Mouse (Mus musculus) megakaryocyte, embryonic 14.5 days (primary cell): ENCODE measurements around the gene Ephx1. TPM values are rescaled to one million over a fixed set of nuclear protein-coding genes. Genes with fewer than 3 reads are reported as not detected.
A peak's percentile ranks its signal among the peaks of the same experiment; 100 is the strongest.

Experiments used
- H3K27me3 ChIP-seq: replicated peaks from 2 replicates; pipeline ENCODE3; 2012; ENCODE audit warnings: inconsistent platforms
- H3K36me3 ChIP-seq: replicated peaks from 2 replicates; pipeline ENCODE3; 2012; ENCODE audit warnings: low read length, inconsistent platforms, mixed read lengths
- H3K4me1 ChIP-seq: 2 replicates; pipeline ENCODE4 v1.6.1; 2012; ENCODE audit warnings: inconsistent platforms
- H3K4me3 ChIP-seq: replicated peaks from 2 replicates; pipeline ENCODE3; 2012; ENCODE audit warnings: moderate library complexity, mild to moderate bottlenecking, inconsistent platforms
- H3K9me3 ChIP-seq: 2 replicates; pipeline ENCODE4 v1.6.1; 2012; ENCODE audit warnings: inconsistent platforms
- FLI1 ChIP-seq: IDR thresholded peaks from 2 replicates; pipeline ENCODE4 v1.6.1; 2012; ENCODE audit warnings: low read length, inconsistent platforms, mixed read lengths
- GATA1 ChIP-seq: IDR thresholded peaks from 3 replicates; pipeline ENCODE4 v1.6.1; 2012; ENCODE audit warnings: mixed read lengths, low read length, inconsistent platforms, borderline replicate concordance
- polyA plus RNA-seq: library from polyadenylated mRNA; stranded (reverse); fragments of >175 nt; gene quantifications from 2 replicates; pipeline ENCODE4 v1.2.3, GENCODE M21; 2012; ENCODE audit warnings: low replicate concordance; ENCODE audit not compliant: insufficient read depth

The Ephx1 gene
- polyA plus RNA-seq = not detected in 2 replicates

GRCm38 (mm10) chr1:181020756-181021487 lies at the start of gene Ephx1:
Gene Ephx1 (minus strand): TSS chr1:181020904.
- no peak for TF ChIP-seq GATA1
- no peak for TF ChIP-seq FLI1
- Histone ChIP-seq H3K27me3 (peaks cover 62% of the 10 kb centered on the region), H3K36me3 (no peaks in the 10 kb centered on the region), H3K4me1 (peaks cover 27% of the 10 kb centered on the region), H3K4me3 (no peak within 1 kb of the TSS), H3K9me3 (peaks cover 3% of the 10 kb centered on the region)

DNA sequence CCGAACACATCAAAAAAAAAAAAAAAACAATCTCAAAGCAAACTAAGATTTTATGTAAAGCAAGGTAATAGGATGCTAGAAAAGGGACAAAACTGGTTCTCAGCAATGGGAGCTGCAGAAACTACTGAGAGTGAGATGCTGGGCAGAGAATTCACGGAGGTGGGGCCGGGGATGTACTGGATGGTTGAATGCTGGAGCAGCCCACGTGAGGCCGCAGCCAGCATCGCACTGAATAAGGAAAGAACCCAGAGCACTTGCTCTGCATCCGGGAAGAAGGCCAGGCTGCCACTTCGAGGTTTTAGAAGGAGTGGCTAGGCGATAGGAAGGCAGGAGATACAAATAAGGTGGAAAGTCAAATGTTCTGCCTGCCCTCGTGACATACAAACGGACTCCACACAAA lies 49.0 kb upstream of the Ephx1 start:
- Histone ChIP-seq H3K36me3 (no peaks in the 10 kb centered on the region), H3K4me3 (no peak overlapping the region), H3K9me3 (peaks cover 9% of the 10 kb centered on the region; the same call in 1 of the 2 replicates), H3K27me3 (peaks cover 27% of the 10 kb centered on the region), H3K4me1 (peaks cover 31% of the 10 kb centered on the region)
- TF ChIP-seq GATA1 (no peak), FLI1 (no peak)

GRCm38 (mm10) chr1:181068344-181068743 lies 47.6 kb upstream of the Ephx1 start:
- TF ChIP-seq FLI1 (no peak), GATA1 (no peak)
- H3K36me3 ChIP-seq = no peaks in the 10 kb centered on the region
- peaks cover 39% of the 10 kb centered on the region for H3K4me1 ChIP-seq
- H3K9me3 ChIP-seq = peaks cover 9% of the 10 kb centered on the region; the same call in 1 of the 2 replicates
- no peak overlapping the region for H3K4me3 ChIP-seq
- H3K27me3 ChIP-seq = peaks cover 27% of the 10 kb centered on the region

DNA sequence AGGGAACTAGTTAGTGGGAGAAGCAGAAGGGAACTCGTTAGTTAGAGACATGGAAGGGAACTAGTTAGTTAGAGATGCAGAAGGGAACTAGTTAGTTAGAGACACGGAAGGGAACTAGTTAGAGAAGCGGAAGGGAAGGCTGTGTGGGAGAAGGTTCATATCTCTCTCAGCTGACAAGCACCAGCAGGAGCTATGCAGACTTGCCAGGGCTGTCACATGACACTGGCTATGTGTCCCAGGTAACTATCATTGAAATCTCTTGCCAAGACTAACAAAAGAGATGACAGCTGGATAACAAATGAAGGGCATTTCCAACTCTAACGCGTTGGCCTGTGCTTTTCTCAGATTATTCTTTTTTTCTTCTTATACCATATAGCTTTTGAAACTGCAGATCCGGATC lies 43.9 kb upstream of the Ephx1 start:
- Histone ChIP-seq H3K4me3 (no peak overlapping the region), H3K27me3 (peaks cover 17% of the 10 kb centered on the region), H3K9me3 (peaks cover 13% of the 10 kb centered on the region), H3K36me3 (no peaks in the 10 kb centered on the region), H3K4me1 (peaks cover 57% of the 10 kb centered on the region)
- TF ChIP-seq GATA1 (no peak), FLI1 (no peak)

GRCm38 (mm10) chr1:181063991-181064390 lies 43.3 kb upstream of the Ephx1 start:
- H3K27me3 ChIP-seq = peaks cover 18% of the 10 kb centered on the region
- TF ChIP-seq GATA1 (no peak), FLI1 (no peak)
- peaks cover 14% of the 10 kb centered on the region for H3K9me3 ChIP-seq
- no peaks in the 10 kb centered on the region for H3K36me3 ChIP-seq
- peaks cover 53% of the 10 kb centered on the region for H3K4me1 ChIP-seq
- H3K4me3 ChIP-seq = no peak overlapping the region

- H3K9me3 ChIP-seq = peaks cover 22% of the 10 kb centered on the region
- no peaks in the 10 kb centered on the region for H3K36me3 ChIP-seq
- peak overlapping the region; percentile 3 for H3K4me3 ChIP-seq
- peaks cover 39% of the 10 kb centered on the region for H3K4me1 ChIP-seq
- TF ChIP-seq GATA1 = no peak
- no peak for TF ChIP-seq FLI1
- peaks cover 14% of the 10 kb centered on the region for H3K27me3 ChIP-seq
These were observed 41.2 kb upstream of the Ephx1 start for GRCm38 (mm10) chr1:181061784-181062485.

GRCm38 (mm10) chr1:181052898-181053297 lies 32.2 kb upstream of the Ephx1 start:
- peaks cover 5% of the 10 kb centered on the region; the same call in 1 of the 2 replicates for H3K4me1 ChIP-seq
- no peak overlapping the region for H3K4me3 ChIP-seq
- no peak for TF ChIP-seq GATA1
- TF ChIP-seq FLI1 = no peak

GRCm38 (mm10) chr1:181050937-181051336 lies 30.2 kb upstream of the Ephx1 start, which contains the start of gene 9130409I23Rik:
Gene 9130409I23Rik (plus strand): TSS chr1:181051237.
- no peak for TF ChIP-seq FLI1
- TF ChIP-seq GATA1 = no peak

More at GRCm38 (mm10) chr1:181052898-181053297, 32.2 kb upstream of the Ephx1 start:
- H3K9me3 ChIP-seq = peaks cover 17% of the 10 kb centered on the region
- H3K36me3 ChIP-seq = no peaks in the 10 kb centered on the region
- H3K27me3 ChIP-seq = peaks cover 9% of the 10 kb centered on the region

GRCm38 (mm10) chr1:181049328-181049842 lies 28.7 kb upstream of the Ephx1 start:
- H3K27me3 ChIP-seq = peaks cover 21% of the 10 kb centered on the region

More at GRCm38 (mm10) chr1:181050937-181051336, 30.2 kb upstream of the Ephx1 start, which contains the start of gene 9130409I23Rik:
- Histone ChIP-seq H3K9me3 (peaks cover 2% of the 10 kb centered on the region; the same call in 1 of the 2 replicates), H3K27me3 (peaks cover 20% of the 10 kb centered on the region), H3K4me1 (peaks cover 5% of the 10 kb centered on the region; the same call in 1 of the 2 replicates), H3K36me3 (no peaks in the 10 kb centered on the region), H3K4me3 (no peak within 1 kb of the TSS)

More at GRCm38 (mm10) chr1:181049328-181049842, 28.7 kb upstream of the Ephx1 start:
- Histone ChIP-seq H3K4me3 (no peak overlapping the region), H3K4me1 (peaks cover 5% of the 10 kb centered on the region; the same call in 1 of the 2 replicates), H3K36me3 (no peaks in the 10 kb centered on the region), H3K9me3 (no peaks in the 10 kb centered on the region)
- no peak for TF ChIP-seq GATA1
- no peak for TF ChIP-seq FLI1
